18 mouse cellular contexts compared by ENCODE assay signal in the genomic region with DNA sequence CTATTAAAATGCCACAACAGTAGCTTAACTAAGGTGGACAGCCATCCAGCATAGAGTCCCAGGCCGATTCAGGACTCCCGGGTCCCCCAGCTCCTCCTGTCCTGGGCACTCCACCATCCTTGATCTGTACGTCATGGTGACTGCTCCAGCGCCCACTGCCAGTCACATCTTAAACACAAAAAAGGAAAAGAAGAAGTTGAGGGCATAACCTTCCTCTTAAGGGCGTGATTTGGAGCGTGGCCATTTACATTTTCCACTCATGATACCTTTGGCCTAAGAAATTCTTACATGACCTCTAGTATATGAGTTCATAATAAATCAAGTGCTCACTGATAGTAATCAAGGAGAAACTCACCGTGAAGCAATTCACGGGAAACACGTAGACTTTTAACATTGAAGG.
"Had no signal": no experiment of that assay in that cellular context is flagged by ENCODE, and none has a peak within 500 bp of the region (broad histone marks: within the 10 kb centered on the region; RNA-seq: fewer than 3 reads in every experiment).

No protein-coding gene starts in this region.

- H3K36me3 ChIP-seq: liver, embryonic 13.5 days had no signal

- H3K9ac ChIP-seq: limb, embryonic 12.5 days; liver, embryonic 13.5 days; liver, postnatal 0 days; lung, embryonic 15.5 days; stomach, embryonic 15.5 days had no signal

- H3K4me2 ChIP-seq: limb, embryonic 12.5 days; liver, embryonic 13.5 days; lung, embryonic 15.5 days; midbrain, embryonic 11.5 days; stomach, embryonic 15.5 days had no signal

- H3K4me3 ChIP-seq: limb, embryonic 12.5 days; liver, embryonic 13.5 days; lung, embryonic 15.5 days; megakaryocyte, embryonic 14.5 days; stomach, embryonic 15.5 days had no signal

- H3K27me3 ChIP-seq: limb, embryonic 12.5 days; liver, embryonic 13.5 days; lung, embryonic 15.5 days; megakaryocyte, embryonic 14.5 days; stomach, embryonic 15.5 days had no signal

- H3K27ac ChIP-seq: limb, embryonic 12.5 days; liver, embryonic 13.5 days; lung, embryonic 15.5 days; stomach, embryonic 15.5 days had no signal

- ATAC-seq: liver, postnatal 0 days; midbrain, embryonic 16.5 days had no signal

- H3K9me3 ChIP-seq: limb, embryonic 12.5 days; liver, embryonic 13.5 days; lung, embryonic 15.5 days; megakaryocyte, embryonic 14.5 days; stomach, embryonic 15.5 days had no signal

- DNase-seq: kidney, adult 11 months; kidney, adult 9 months; kidney, postnatal 36 days; layer of hippocampus, adult 9-11 months; layer of hippocampus, postnatal 36 days; liver; liver, embryonic 13.5 days; liver, postnatal 0 days; right cerebral cortex, adult 18-20 months; right cerebral cortex, postnatal 25 days; thymus, adult 2 months; thymus, postnatal 25 days had no signal
